Mouse (Mus musculus) T-cell, adult 2 months (primary cell): Measurements from ENCODE around the gene Slc48a1.
A peak's percentile ranks its signal among the peaks of the same experiment; 100 is the strongest.

Source experiments
- DNase-seq: peaks from one replicate; pipeline ENCODE4 v3.0.0; 2022; ENCODE audit warnings: low spot score

The Slc48a1 gene

GRCm38 (mm10) chr15:97782749-97783105, 4.4 kb downstream of the Slc48a1 start:
- DNase-seq, result peak; percentile 79

- DNase-seq, result peak; percentile 90
Measured at GRCm38 (mm10) chr15:97784092-97784559, 5.8 kb downstream of the Slc48a1 start.

- no peak for DNase-seq
Measured at GRCm38 (mm10) chr15:97784561-97785161, 6.3 kb downstream of the Slc48a1 start.

GRCm38 (mm10) chr15:97785731-97786411, 7.6 kb downstream of the Slc48a1 start:
- DNase-seq, result no peak

GRCm38 (mm10) chr15:97786412-97787112, 8.2 kb downstream of the Slc48a1 start:
- no peak for DNase-seq

GRCm38 (mm10) chr15:97787148-97787798, 9.0 kb downstream of the Slc48a1 start:
- DNase-seq, result no peak

GRCm38 (mm10) chr15:97787799-97788667, 9.7 kb downstream of the Slc48a1 start:
- DNase-seq, result no peak

- DNase-seq, result no peak
Measured at GRCm38 (mm10) chr15:97788821-97789220, 10.5 kb downstream of the Slc48a1 start.

GRCm38 (mm10) chr15:97789761-97790505, 11.6 kb downstream of the Slc48a1 start:
- peak; percentile 60 for DNase-seq

- no peak for DNase-seq
Measured at GRCm38 (mm10) chr15:97791126-97791700, 12.9 kb downstream of the Slc48a1 start.

- DNase-seq, result no peak
Measured at GRCm38 (mm10) chr15:97793386-97794153, 15.2 kb downstream of the Slc48a1 start.

GRCm38 (mm10) chr15:97794268-97794667, 15.9 kb downstream of the Slc48a1 start:
- no peak for DNase-seq

GRCm38 (mm10) chr15:97795559-97796235, 17.4 kb downstream of the Slc48a1 start:
- no peak for DNase-seq

GRCm38 (mm10) chr15:97796674-97797310, 18.5 kb downstream of the Slc48a1 start:
- DNase-seq, result no peak

- DNase-seq, result no peak
Measured at GRCm38 (mm10) chr15:97798134-97798533, 19.8 kb downstream of the Slc48a1 start.

- DNase-seq, result no peak
Measured at GRCm38 (mm10) chr15:97799446-97799845, 21.1 kb downstream of the Slc48a1 start.

GRCm38 (mm10) chr15:97800853-97801252, 22.5 kb downstream of the Slc48a1 start:
- no peak for DNase-seq

GRCm38 (mm10) chr15:97801811-97802210, 23.5 kb downstream of the Slc48a1 start:
- no peak for DNase-seq

- DNase-seq, result no peak
Measured at GRCm38 (mm10) chr15:97802575-97802974, 24.3 kb downstream of the Slc48a1 start.
